Mouse (Mus musculus): ENCODE results near the gene Tfap2e.

Gene Tfap2e

GRCm38 (mm10) chr4:126752024-126752607, 16.1 kb upstream of the Tfap2e start:
- no peak for DNase-seq (ENCODE audit: low read depth, low spot score)

GRCm38 (mm10) chr4:126751556-126752023, 15.6 kb upstream of the Tfap2e start:
- DNase-seq (ENCODE audit: low read depth, low spot score): no peak

GRCm38 (mm10) chr4:126750863-126751555, 15.0 kb upstream of the Tfap2e start:
- no peak for DNase-seq (ENCODE audit: low read depth, low spot score)

- no peak for DNase-seq (ENCODE audit: low read depth, low spot score)
Measured at GRCm38 (mm10) chr4:126750046-126750683, 14.1 kb upstream of the Tfap2e start.

- no peak for DNase-seq (ENCODE audit: low read depth, low spot score)
Measured at GRCm38 (mm10) chr4:126749553-126749952, 13.5 kb upstream of the Tfap2e start.

GRCm38 (mm10) chr4:126748381-126748780, 12.3 kb upstream of the Tfap2e start:
- no peak for DNase-seq (ENCODE audit: low read depth, low spot score)

GRCm38 (mm10) chr4:126746194-126746840, 10.3 kb upstream of the Tfap2e start:
- no peak for DNase-seq (ENCODE audit: low read depth, low spot score)

- DNase-seq (ENCODE audit: low read depth, low spot score): no peak
Measured at GRCm38 (mm10) chr4:126745506-126746193, 9.6 kb upstream of the Tfap2e start.

GRCm38 (mm10) chr4:126744831-126745230, 8.8 kb upstream of the Tfap2e start:
- DNase-seq (ENCODE audit: low read depth, low spot score): no peak

GRCm38 (mm10) chr4:126743713-126744112, 7.7 kb upstream of the Tfap2e start:
- no peak for DNase-seq (ENCODE audit: low read depth, low spot score)

GRCm38 (mm10) chr4:126742976-126743375, 6.9 kb upstream of the Tfap2e start:
- no peak for DNase-seq (ENCODE audit: low read depth, low spot score)

- peak; percentile 48 for DNase-seq (ENCODE audit: low read depth, low spot score)
Measured at GRCm38 (mm10) chr4:126741448-126741847, 5.4 kb upstream of the Tfap2e start.

- DNase-seq (ENCODE audit: low read depth, low spot score): no peak
Measured at GRCm38 (mm10) chr4:126739966-126740676, 4.1 kb upstream of the Tfap2e start.

- DNase-seq (ENCODE audit: low read depth, low spot score): no peak
Measured at GRCm38 (mm10) chr4:126735382-126736000, 549 bp downstream of the Tfap2e start.

GRCm38 (mm10) chr4:126734700-126735381, 1.2 kb downstream of the Tfap2e start:
- no peak for DNase-seq (ENCODE audit: low read depth, low spot score)

GRCm38 (mm10) chr4:126734001-126734603, 1.9 kb downstream of the Tfap2e start:
- DNase-seq (ENCODE audit: low read depth, low spot score): no peak

- DNase-seq (ENCODE audit: low read depth, low spot score): no peak
Measured at GRCm38 (mm10) chr4:126732531-126733380, 3.3 kb downstream of the Tfap2e start.

GRCm38 (mm10) chr4:126732111-126732510, 3.9 kb downstream of the Tfap2e start:
- DNase-seq (ENCODE audit: low read depth, low spot score): no peak

GRCm38 (mm10) chr4:126707439-126707826, 28.6 kb downstream of the Tfap2e start:
- no peak for DNase-seq (ENCODE audit: low read depth, low spot score)
